Mouse (Mus musculus): ENCODE data around the gene Gm49398. TPM values are rescaled to one million over a fixed set of nuclear protein-coding genes. Genes with fewer than 3 reads are reported as not detected.

The Gm49398 gene
- total RNA-seq (2018; cell fraction: chromatin; rRNA removed), result not detected
- not detected for total RNA-seq (2018; cell fraction: cytosol; rRNA removed)
- total RNA-seq (2018; cell fraction: nucleus; rRNA removed), result not detected
- polyA plus RNA-seq (2018), result not detected in 3 replicates

DNA sequence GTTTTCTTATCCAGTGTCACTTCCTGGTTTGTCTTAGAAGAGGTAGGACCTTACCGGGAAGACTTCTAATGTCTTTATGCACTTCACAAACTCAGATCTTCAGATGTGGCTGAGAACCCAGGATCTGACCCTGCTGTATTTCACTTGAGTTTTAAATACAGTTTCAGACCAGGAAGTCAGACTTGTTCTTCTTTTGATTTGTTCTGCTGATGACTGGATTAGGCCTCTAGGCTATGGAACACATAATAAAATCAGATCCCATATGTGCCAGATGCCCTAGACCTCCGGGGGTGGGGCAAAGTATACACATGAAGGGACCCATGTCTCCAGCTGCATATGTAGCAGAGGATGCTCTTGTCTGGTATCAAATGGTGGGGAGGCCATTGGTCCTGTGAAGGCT, at the start of gene Gm49398:
Gene Gm49398 (minus strand): TSS at position 101 of the 400 bp plus-strand sequence.
- Histone ChIP-seq H3K79me2 (ENCODE audit: inconsistent target) (no peaks in the 10 kb centered on the region), H3K27ac (no peak within 1 kb of the TSS), H3K36me3 (ENCODE audit: inconsistent target) (no peaks in the 10 kb centered on the region), H3K4me3 (ENCODE audit: inconsistent target) (no peak within 1 kb of the TSS)
- 76% methylated on average over 2 of the region's 2 CpGs for WGBS (ENCODE audit: missing documents)

DNA sequence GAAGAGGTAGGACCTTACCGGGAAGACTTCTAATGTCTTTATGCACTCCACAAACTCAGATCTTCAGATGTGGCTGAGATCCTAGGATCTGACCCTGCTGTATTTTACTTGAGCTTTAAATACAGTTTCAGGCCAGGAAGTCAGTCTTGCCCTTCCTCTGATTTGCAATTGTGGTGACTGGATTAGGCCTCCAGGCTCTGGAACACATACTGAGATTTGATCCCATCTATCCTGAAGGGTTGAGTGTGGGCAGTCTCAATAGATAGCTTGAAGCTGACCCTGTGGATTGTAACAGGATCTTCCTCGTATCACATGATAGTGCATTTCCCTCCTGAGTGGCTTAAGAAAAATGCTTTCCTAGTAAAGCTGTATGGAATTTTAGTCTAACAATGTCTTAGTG, 33.4 kb downstream of the Gm49398 start, which contains the start of gene Cts8:
Gene Cts8 (minus strand): TSS at position 101 of the 400 bp plus-strand sequence.
- Histone ChIP-seq H3K4me3 (ENCODE audit: inconsistent target) (no peak within 1 kb of the TSS), H3K36me3 (ENCODE audit: inconsistent target) (no peaks in the 10 kb centered on the region), H3K27ac (no peak within 1 kb of the TSS), H3K79me2 (ENCODE audit: inconsistent target) (no peaks in the 10 kb centered on the region)
- 89% methylated on average over 2 of the region's 2 CpGs for WGBS (ENCODE audit: missing documents)

DNA sequence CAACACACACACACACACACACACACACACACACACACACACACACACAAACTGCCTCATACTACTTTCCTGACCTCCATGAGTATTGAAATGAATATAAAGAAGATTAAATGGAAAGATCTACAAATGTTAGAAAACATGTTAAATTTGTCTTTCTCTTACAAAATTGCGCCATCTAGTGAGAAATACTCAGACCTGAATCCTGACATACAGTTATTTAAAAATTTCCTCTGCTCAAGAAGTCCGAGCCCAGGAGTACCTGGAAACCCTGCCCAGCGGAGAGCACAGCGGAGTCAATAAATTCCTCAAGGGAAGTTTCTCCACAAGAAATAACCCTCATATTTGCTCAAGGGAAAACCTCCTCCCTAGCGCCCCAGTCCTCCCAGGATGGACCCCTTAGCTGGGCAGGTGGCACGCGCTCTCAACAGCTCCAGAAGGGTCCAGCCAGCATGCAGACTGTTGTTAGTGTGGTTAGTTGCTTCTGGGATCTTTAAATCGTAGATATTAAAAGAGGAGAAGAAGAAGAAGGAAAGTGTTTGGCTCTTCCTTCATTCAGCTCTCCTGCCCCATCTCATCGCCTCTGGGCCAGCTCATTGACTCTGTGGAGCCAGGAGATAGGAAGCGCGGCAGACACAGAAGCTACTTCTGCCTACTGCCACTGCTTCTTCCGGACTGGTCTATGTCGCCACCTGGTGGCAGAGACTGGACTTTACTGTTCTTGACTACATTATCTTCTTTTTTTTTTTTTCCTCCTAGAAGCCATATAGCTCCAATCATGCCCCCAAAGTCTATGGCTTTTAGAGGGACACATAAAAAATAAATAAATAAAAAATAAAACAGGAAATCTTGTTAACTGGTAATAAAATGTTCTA, 47.3 kb downstream of the Gm49398 start:
- Histone ChIP-seq H3K79me2 (ENCODE audit: inconsistent target) (no peaks in the 10 kb centered on the region), H3K27ac (no peak overlapping the region), H3K4me3 (ENCODE audit: inconsistent target) (no peak overlapping the region), H3K36me3 (ENCODE audit: inconsistent target) (no peaks in the 10 kb centered on the region)
- WGBS (ENCODE audit: missing documents), result 39% methylated on average over 13 of the region's 13 CpGs

DNA sequence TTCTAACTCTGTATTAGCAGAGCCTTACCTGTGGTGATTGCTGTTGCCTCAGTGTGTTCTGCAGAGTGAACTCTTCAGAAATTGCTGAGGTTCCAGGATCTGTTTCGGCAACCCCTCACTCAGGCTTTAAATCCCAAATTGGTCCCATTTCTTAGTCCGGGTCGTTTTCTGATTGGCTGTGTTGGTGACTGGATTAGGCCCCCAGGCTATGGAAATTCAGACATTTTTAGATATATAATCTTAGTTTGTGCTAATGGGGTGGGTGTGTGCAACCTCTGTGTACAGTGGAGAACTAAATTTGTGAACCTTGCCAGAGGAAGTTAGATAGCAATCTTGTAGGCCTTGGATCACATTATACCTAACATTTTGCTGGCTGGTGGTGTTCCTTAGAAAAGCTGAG, 85.3 kb downstream of the Gm49398 start, which contains the start of gene Cts6:
Gene Cts6 (minus strand): TSS at position 101 of the 400 bp plus-strand sequence.
- H3K4me3 ChIP-seq (ENCODE audit: inconsistent target), result no peak within 1 kb of the TSS
- no peaks in the 10 kb centered on the region for H3K36me3 ChIP-seq (ENCODE audit: inconsistent target)
- H3K27ac ChIP-seq, result no peak within 1 kb of the TSS
- H3K79me2 ChIP-seq (ENCODE audit: inconsistent target), result no peaks in the 10 kb centered on the region
- 97% methylated on average over 3 of the region's 3 CpGs for WGBS (ENCODE audit: missing documents)

Other genes with a start within 250 kb of the Gm49398 start
- not detected in 3 replicates for gene Ctsq, start 248.2 kb downstream of the Gm49398 start, polyA plus RNA-seq (2018)
- gene Ctsr, start 124.6 kb downstream of the Gm49398 start, polyA plus RNA-seq (2018), result not detected in 3 replicates
- not detected in 3 replicates for gene Cts6, start 85.4 kb downstream of the Gm49398 start, polyA plus RNA-seq (2018)
- gene Cts8, start 33.5 kb downstream of the Gm49398 start, polyA plus RNA-seq (2018), result not detected in 3 replicates
- not detected in 3 replicates for gene Cts7, start 69.4 kb upstream of the Gm49398 start, polyA plus RNA-seq (2018)

All from macrophage (primary cell).